Mouse (Mus musculus): ENCODE measurements around the gene Dag1.
"Not testable (repeated sequence)": the region's sequence is repeated elsewhere in the genome, so short reads cannot be mapped to it uniquely, and the experiment has no call there.

Dag1 gene

GRCm38 (mm10) chr9:108263690-108264190, at the start of gene Dag1:
TSS of gene Dag1 (minus strand) at chr9:108263958.
- DNase-seq (ENCODE audit: low read depth in 1 of 2, low spot score in 2 of 2), result peak; percentile 77 to 91

DNA sequence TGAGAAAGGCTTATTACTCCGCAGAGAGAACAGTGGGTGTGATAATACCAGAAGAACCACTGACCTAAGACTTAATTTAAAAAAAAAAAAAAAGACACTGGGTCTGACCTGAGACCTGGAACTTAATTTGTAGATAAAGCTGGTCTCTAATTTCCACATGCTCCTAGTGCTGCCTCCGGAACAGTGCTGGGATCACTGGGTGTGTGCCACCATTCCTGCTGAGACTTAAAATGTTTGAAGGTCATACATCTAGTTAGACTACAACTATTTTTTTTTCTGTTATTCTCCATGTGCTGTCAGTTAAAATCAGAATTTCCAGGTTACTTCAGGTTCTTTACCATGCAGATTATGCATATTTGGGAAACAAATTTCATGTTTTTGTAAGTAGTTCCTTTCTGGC, 44.4 kb upstream of the Dag1 start:
- no peak for DNase-seq (ENCODE audit: low read depth in 1 of 2, low spot score in 2 of 2)

DNA sequence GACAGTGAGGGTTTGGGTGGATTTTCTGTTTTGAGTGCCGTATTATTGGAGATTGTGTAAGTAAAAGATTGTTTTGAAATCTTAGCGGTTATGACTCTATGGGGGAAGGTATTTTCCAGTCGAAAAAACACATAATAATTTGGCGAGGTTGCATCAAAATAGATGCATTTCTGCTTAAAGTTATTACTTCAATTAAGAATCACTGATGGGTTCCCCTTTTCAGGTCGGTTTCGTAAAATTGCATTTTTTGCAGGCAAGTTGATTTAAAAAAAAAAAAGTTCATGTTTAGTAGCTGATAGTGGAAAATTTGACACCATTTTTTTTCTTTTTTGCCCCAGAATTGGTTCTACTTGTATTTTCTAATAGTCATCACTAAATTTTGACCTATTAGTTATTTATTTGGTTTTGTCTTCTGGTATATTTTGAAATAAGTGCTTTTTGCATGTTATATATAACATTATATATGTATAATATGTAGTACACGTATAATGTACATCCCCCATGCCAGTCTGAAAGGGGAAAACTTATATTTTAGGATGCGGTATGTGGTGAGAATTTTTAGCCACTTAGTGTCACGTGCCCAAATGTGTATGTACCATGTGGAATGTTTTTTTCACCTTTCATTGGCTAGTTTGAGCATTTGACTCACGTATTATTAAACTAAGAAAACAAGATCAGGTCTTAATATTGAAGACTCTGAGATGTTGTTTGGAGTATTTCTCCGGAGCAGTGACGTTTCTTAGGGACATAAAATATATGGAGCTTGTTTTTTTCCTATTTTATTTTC, 43.5 kb upstream of the Dag1 start:
- DNase-seq (ENCODE audit: low read depth in 1 of 2, low spot score in 2 of 2), result no peak

- DNase-seq (ENCODE audit: low read depth in 1 of 2, low spot score in 2 of 2), result peak; percentile 35 to 73
These were observed 42.8 kb upstream of the Dag1 start for GRCm38 (mm10) chr9:108306571-108306980.

DNA sequence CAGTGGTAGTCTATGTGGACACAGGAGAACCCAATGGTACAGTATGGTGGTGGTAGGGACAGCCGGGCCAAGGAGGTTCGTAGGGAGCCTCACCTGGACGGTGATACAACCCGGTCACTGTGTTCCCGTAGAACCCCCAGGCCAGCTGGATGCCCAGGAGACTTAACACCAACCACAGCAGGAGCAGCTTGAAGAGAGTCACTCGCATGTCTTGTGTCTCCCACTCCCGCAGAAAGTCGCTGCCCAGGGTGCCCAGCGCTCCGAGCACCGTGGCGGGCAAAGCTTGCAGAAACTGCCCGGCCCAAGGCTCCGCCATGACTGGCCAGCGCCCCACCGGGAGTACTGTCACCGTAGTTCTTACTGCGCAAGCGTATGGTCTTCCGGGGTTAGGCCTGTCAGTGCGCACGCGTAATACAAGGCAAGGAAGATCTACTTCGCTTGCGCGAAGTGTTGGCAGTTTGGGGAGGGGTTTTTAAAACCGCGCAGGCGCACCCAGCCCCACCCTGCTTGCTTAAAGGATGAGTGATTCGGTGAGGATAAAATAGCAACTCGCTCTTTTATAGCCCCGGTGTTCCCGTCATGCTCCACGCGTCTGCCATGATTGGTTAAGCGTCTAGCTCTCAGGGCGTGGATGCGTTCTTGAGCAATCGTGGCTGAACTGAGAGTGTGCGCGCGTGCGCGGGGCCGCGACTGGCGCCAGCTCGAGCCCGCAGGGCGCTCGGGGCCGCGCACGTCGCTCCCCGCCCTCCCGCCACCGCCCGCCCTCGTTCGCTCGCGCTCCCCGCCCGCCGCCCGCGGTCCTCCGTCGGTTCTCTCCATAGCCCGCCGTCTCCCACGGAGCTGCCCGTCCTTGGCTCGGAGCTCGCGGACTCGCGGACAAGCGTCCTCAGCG, 42.1 kb upstream of the Dag1 start, which contains the start of the genes Rhoa and Tcta:
TSS of gene Rhoa (plus strand) at position 501 of the 892 bp plus-strand sequence.
TSS of gene Tcta (minus strand) at position 532 of the 892 bp plus-strand sequence.
- peak; percentile 97 to 99 for DNase-seq (ENCODE audit: low read depth in 1 of 2, low spot score in 2 of 2)

DNA sequence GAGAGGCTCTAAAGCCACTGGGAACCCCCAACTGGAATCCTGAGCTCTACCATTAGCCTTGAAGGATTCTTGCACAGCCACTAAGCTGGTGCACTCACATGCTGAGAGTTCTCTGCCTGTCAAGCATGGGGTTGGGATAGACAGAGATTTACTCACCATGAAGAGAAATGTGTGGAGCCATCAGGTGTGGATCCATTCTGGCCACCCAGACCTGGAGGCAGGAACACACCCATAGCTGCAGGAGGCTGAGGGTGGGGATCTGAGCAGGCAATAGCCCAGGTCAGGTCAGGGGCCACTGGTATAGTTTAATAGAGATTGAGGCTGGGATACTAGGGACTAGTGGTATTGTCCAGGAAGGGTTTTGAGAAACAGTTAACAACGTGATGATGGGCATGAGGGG, 41.4 kb upstream of the Dag1 start:
- DNase-seq (ENCODE audit: low read depth in 1 of 2, low spot score in 2 of 2), result no peak

- no peak for DNase-seq (ENCODE audit: low read depth in 1 of 2, low spot score in 2 of 2)
These were observed 41.0 kb upstream of the Dag1 start for GRCm38 (mm10) chr9:108304716-108305115.

- DNase-seq (ENCODE audit: low read depth in 1 of 2, low spot score in 2 of 2), result no peak
These were observed 38.1 kb upstream of the Dag1 start for GRCm38 (mm10) chr9:108301853-108302252.

GRCm38 (mm10) chr9:108296453-108297355, 32.9 kb upstream of the Dag1 start, which contains the start of gene Amt:
TSS of gene Amt (plus strand) at chr9:108296853.
- no peak for DNase-seq (ENCODE audit: low read depth in 1 of 2, low spot score in 2 of 2)

DNA sequence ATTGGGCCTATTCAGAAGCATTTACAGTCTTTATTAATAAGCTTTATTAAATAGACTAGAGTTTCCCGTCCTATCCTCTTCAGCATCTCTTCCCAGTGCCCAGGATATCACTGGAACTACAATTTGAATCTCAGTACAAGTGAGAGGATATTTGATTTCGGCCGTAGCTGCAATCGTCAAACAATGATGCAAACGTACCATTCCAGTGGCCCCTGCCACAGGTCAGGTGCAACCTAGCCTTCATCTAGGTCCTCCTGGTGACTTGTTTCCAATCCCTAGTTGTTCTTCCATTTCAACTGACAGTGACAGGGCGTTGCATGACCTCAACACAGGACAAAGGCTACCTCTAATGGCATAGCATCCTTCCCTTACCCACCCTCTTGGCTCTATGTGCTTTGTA, 27.0 kb upstream of the Dag1 start:
- DNase-seq (ENCODE audit: low read depth in 1 of 2, low spot score in 2 of 2), result no peak

DNA sequence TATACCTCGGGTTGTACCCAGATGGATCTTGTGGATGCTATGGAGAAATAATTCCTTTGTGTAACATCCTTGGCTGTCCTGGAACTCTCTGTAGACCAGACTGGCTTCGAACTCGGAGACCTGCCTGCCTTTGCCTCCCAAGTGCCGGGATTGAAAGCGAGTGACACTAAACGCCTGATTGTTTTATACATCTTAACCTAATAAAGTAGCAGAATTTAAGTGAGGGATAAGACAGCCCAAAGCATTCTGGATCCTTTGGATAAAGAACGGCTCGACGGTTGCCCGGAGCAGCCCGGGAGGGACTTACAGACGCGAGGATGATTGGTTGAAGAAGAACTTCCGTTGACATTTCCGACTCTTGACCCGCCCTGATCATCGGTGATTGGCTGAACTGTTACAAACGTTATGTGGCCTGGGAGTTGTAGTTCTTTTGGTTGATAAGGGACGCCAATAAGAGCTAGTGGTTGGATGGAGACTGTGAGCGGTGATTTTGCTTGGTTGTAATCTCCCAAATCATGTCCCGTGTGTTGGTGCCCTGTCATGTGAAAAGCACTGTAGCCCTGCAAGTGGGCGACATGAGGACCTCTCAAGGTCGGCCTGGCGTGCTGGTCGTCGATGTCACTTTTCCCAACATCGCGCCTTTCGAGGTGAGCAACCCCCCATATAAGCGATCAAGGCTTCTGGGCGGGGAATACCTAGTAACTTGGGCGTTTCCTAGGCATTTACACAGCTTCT, 26.4 kb upstream of the Dag1 start, which contains the start of gene Nicn1:
TSS of gene Nicn1 (plus strand) at position 414 of the 735 bp plus-strand sequence.
- DNase-seq (ENCODE audit: low read depth in 1 of 2, low spot score in 2 of 2), result peak; percentile 75

GRCm38 (mm10) chr9:108289347-108289746, 25.6 kb upstream of the Dag1 start:
- no peak for DNase-seq (ENCODE audit: low read depth in 1 of 2, low spot score in 2 of 2)

DNA sequence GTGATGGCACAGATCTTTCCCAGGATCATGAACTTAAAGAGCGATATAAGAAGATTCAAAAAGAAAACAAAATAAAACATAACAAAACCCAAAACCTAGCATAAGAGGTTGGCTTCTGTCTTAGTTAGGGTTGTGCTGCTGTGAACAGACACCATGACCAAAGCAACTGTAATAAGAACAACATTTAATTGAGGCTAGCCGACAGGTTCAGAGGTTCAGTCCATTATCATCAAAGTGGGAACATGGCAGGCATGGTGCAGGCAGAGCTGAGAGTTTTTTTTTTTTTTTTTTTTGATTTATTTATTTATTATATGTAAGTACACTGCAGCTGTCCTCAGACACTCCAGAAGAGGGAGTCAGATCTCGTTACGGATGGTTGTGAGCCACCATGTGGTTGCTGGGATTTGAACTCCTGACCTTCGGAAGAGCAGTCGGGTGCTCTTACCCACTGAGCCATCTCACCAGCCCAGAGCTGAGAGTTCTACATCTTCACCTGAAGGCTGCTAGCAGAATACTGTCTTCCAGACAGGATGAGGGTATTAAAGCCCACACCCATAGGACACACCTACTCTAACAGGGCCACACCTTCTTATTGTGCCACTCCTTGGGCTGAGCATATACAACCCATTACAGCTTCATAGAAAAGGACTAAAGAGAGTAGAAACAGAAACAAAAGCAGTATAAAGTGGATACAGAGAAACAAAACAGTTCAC, 23.9 kb upstream of the Dag1 start:
- DNase-seq (ENCODE audit: low read depth in 1 of 2, low spot score in 2 of 2), result not testable (repeated sequence)

DNA sequence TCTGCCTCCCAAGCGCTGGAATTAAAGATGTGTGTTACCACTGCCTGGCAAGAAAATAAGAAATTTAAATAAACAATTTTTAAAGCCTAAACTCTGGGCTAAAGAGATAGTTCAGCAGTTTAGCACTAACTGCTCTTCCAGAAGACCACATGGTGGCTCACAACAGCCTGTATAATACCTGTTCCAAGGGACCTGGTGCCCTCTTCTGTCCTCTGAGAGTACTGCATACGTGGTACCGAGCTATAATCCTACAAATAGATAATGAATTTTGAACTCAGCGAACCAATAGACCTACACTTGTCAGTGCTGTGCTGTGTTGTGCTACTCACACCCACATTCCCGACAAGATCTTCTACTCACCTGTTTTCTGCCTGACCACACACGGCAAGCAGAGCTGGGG, 20.7 kb upstream of the Dag1 start:
- peak in 1 of 2 experiments; percentile 39 for DNase-seq (ENCODE audit: low read depth in 1 of 2, low spot score in 2 of 2)

GRCm38 (mm10) chr9:108280071-108280828, 16.5 kb upstream of the Dag1 start:
- DNase-seq (ENCODE audit: low read depth in 1 of 2, low spot score in 2 of 2), result no peak

DNA sequence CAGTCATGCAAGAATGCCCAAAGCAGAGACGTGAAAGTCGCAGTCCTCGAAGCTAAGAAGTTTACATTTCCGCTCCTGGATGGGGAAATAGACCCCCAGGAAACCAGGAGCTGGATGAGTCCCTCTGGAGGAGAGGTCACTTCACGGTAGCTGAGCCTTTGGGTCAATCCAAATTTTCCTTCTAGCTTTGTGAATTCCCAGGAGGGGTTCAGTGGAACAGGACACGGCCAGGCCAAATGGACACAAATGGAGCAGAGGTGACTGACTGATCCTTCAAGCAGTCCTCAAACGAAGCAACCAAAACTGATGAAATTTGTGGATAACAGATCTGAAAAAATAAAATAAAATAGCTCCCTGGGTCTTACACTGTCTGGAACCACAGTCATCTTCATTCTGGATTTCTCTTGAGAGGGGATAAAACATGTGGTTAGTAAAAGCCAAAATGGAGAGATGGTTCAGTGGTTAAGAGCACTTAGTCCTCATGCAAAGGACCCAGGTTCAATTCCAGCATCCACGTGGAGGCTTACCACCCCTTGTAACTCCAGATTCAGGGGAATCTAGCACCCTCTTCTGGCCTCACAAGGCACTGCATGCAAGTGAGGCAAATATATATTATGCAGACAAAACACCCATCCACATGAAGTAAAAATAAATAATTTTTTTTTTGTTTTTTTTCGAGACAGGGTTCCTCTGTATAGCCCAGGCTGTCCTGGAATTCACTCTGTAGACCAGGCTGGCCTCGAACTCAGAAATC, 15.1 kb upstream of the Dag1 start:
- DNase-seq (ENCODE audit: low read depth in 1 of 2, low spot score in 2 of 2), result no peak

- DNase-seq (ENCODE audit: low read depth in 1 of 2, low spot score in 2 of 2), result no peak
These were observed 11.5 kb upstream of the Dag1 start for GRCm38 (mm10) chr9:108275331-108275659.

Measured in monocyte, adult 2 months (primary cell).